Mouse (Mus musculus) ovary, postnatal 14 days (tissue): ENCODE data around the gene Olfr1265.

ENCODE experiments used
- DNase-seq: peaks from one replicate; pipeline ENCODE4 v3.0.0; 2022; ENCODE audit warnings: low spot score

Gene Olfr1265

DNA sequence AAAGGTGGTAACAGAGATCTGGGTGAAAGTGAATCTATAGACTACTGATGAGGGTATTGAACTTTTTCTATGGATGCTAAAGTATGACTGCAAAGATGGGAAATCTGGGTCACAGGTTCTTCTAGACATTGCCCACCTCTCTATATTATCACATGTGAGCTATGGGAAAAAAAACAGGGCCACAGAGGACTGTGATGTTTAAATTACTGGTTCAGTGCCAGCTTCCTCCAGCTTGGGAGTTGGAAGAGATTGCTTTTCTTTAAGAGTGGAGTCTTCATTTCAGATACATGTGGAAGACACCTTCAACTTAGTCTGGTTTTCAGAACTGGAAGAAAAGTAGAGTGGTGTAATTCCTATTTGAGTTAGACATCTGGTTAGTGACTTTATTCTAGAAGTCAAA lies at the start of gene Olfr1265:
Olfr1265 (plus strand) TSS at position 301 of the 400 bp plus-strand sequence.
- no peak for DNase-seq

- DNase-seq = no peak
These were observed 44.2 kb upstream of the Olfr1265 start, which contains the start of gene Olfr1261 for GRCm38 (mm10) chr2:89990921-89991320. Gene Olfr1261, plus strand, starts transcription at chr2:89991221.

- DNase-seq = no peak
These were observed 35.3 kb upstream of the Olfr1265 start, which contains the start of gene Olfr1262 for GRCm38 (mm10) chr2:89999845-90000244. Gene Olfr1262, plus strand, starts transcription at chr2:90000145.

DNA sequence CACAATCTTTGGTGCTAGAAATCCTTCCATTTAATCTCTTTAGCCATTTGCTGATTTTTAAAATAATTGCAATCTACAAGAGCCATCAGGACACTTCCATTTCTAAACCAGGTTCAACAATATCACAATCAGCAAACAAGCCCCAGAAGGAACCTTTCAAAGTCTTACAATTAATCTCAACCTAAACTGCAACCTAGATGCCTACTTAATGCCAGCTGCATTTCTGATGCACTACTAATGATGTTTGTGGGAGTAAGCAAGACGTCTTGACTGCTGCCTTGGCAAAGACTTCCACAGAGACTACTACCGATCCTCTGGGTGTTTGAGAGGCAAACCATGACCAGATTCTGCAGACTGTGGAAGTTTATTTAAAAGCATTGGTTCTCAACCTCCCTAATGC lies 23.3 kb upstream of the Olfr1265 start, which contains the start of gene Olfr1263:
Olfr1263 (plus strand) TSS at position 301 of the 400 bp plus-strand sequence.
- DNase-seq = no peak

DNA sequence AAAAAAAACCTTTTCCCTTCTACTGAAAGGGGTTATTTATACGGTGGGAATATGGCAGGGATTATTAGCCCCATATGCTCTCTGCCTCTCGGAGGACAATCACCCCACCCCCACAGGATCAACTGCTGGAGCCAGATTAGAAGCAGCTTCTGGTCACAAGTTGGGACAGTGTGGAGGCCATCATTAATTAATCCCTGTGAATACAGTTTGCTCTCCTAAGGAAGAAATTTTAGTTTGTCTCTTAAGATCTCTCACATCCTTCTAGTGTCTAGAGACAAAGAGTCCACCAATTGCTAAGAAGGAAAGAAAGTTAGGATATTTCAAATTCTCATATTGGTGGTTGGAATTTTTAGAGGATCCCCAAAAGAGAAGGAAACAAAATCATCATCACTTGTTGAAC lies 9.7 kb upstream of the Olfr1265 start, which contains the start of gene Olfr1264:
Olfr1264 (minus strand) TSS at position 101 of the 400 bp plus-strand sequence.
- DNase-seq = no peak

- DNase-seq = no peak
These were observed 28.4 kb downstream of the Olfr1265 start, which contains the start of gene Olfr140 for GRCm38 (mm10) chr2:90063494-90063893. Gene Olfr140, minus strand, starts transcription at chr2:90063594.

GRCm38 (mm10) chr2:90070065-90070464 lies 34.9 kb downstream of the Olfr1265 start:
- no peak for DNase-seq
